Mouse (Mus musculus): ENCODE results near the gene Ptprm. TPM values are rescaled to one million over a fixed set of nuclear protein-coding genes. Genes with fewer than 3 reads are reported as not detected.

Ptprm gene
- polyA plus RNA-seq, 1 experiment from 2014 or later, result 5.4 TPM

DNA sequence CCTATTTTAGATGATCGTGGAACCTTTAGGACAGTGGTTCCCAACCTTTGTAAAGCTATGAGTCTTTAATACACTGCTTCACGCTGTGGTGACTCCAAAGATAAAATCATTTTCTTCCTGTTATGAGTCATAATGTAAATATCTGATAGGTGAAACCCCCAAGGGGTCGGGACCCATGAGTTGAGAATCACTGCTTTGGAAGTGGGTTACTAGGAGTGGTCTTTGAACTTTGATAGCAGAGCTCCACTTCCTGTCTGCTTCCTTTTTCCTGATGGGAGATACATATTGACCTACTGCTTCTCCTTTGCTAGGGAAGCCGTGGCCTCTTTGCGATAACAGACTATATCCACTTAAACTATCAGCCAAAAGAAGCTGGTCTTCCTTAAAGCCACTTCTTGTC lies 27.4 kb upstream of the Ptprm start:
- TF ChIP-seq CTCF (IDR thresholded peaks at IDR 0.05; ENCODE audit: low read depth), result no peak
- H3K4me1 ChIP-seq (replicated peaks; ENCODE audit: control insufficient read depth, insufficient read depth, low read length), result no peaks in the 10 kb centered on the region
- WGBS, result 50% methylated on average over 5 of the region's 5 CpGs
- H3K27ac ChIP-seq (ENCODE audit: low read depth, low read length), result no peak overlapping the region
- no peak overlapping the region for H3K9ac ChIP-seq (ENCODE audit: low read depth, low read length)
- H3K36me3 ChIP-seq (ENCODE audit: control insufficient read depth, insufficient read depth), result no peaks in the 10 kb centered on the region
- no peak overlapping the region for H3K4me2 ChIP-seq (replicated peaks; ENCODE audit: low read depth)
- no peak overlapping the region for H3K4me3 ChIP-seq (ENCODE audit: low read depth, low read length)
- no peak for ATAC-seq
- H3K9me3 ChIP-seq (ENCODE audit: control insufficient read depth), result no peaks in the 10 kb centered on the region
- H3K27me3 ChIP-seq (replicated peaks; ENCODE audit: control insufficient read depth, insufficient read depth, low read length), result no peaks in the 10 kb centered on the region

GRCm38 (mm10) chr17:67367866-67368265 lies 13.6 kb upstream of the Ptprm start:
- Histone ChIP-seq H3K27me3 (replicated peaks; ENCODE audit: control insufficient read depth, insufficient read depth, low read length) (no peaks in the 10 kb centered on the region), H3K4me3 (ENCODE audit: low read depth, low read length) (no peak overlapping the region), H3K4me1 (replicated peaks; ENCODE audit: control insufficient read depth, insufficient read depth, low read length) (no peaks in the 10 kb centered on the region), H3K9me3 (ENCODE audit: control insufficient read depth) (no peaks in the 10 kb centered on the region), H3K27ac (ENCODE audit: low read depth, low read length) (no peak overlapping the region), H3K4me2 (replicated peaks; ENCODE audit: low read depth) (no peak overlapping the region), H3K9ac (ENCODE audit: low read depth, low read length) (no peak overlapping the region), H3K36me3 (ENCODE audit: control insufficient read depth, insufficient read depth) (no peaks in the 10 kb centered on the region)
- no peak for TF ChIP-seq CTCF (IDR thresholded peaks at IDR 0.05; ENCODE audit: low read depth)
- ATAC-seq, result no peak
- WGBS, result 86% methylated on average over 7 of the region's 7 CpGs

DNA sequence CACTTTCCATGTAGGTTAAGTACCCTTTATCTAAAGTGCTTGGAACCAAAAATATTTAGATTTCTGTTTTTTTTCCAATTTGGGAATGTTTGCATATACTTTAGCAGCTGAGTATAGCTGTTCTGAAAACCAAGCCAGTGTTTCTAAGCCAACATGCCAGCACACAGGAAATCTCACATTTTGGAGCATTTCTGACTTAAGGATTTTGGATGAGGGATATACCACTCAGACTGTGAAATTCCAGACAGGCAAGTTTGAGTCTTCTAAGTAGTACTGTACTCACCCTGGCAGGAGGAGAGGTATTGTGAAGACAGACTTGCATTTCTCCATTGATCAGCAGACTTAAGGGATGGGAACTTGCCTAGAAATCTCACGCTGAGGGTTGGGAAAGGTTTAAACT lies 10.2 kb upstream of the Ptprm start:
- no peaks in the 10 kb centered on the region for H3K4me1 ChIP-seq (replicated peaks; ENCODE audit: control insufficient read depth, insufficient read depth, low read length)
- no peaks in the 10 kb centered on the region for H3K36me3 ChIP-seq (ENCODE audit: control insufficient read depth, insufficient read depth)
- H3K27me3 ChIP-seq (replicated peaks; ENCODE audit: control insufficient read depth, insufficient read depth, low read length), result no peaks in the 10 kb centered on the region
- ATAC-seq, result no peak
- no peaks in the 10 kb centered on the region for H3K9me3 ChIP-seq (ENCODE audit: control insufficient read depth)
- no peak overlapping the region for H3K9ac ChIP-seq (ENCODE audit: low read depth, low read length)
- no peak overlapping the region for H3K4me3 ChIP-seq (ENCODE audit: low read depth, low read length)
- no peak for TF ChIP-seq CTCF (IDR thresholded peaks at IDR 0.05; ENCODE audit: low read depth)
- no peak overlapping the region for H3K4me2 ChIP-seq (replicated peaks; ENCODE audit: low read depth)
- H3K27ac ChIP-seq (ENCODE audit: low read depth, low read length), result no peak overlapping the region
- WGBS, result 69% methylated on average over 1 of the region's 1 CpGs

DNA sequence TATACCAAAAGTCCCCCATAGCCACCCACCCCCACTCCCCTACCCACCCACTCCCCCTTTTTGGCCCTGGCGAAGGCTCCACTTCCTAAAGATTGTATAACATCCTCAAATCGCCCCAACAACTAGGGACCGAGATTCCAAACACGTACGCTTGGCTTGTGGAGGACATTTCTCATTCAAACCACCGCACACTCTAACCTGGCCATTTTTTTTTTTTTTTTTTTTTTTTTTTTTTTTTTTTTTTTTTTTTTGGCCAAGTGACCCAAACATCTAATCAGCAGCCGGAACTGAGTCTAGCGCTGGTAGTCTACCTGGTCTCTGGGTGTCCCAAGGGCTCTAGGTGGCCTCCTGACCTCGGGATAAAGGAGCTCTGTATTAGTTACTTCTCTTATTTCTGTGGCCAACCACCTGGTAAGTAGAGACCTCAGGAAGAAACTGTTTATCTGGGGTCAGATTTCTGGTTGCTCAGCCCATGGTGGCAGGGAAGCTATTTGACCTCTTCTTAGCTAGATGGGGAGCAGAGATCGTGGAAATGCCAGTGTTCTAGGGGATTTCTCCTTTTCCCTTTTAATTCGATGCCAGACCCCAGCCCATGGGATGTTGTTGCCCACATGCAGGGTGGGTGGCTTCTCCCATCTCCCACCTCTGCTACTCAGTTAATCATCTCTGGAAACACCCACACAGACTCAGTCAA lies 9.3 kb upstream of the Ptprm start:
- H3K9ac ChIP-seq (ENCODE audit: low read depth, low read length), result no peak overlapping the region
- WGBS, result 74% methylated on average over 11 of the region's 11 CpGs
- H3K9me3 ChIP-seq (ENCODE audit: control insufficient read depth), result no peaks in the 10 kb centered on the region
- H3K4me1 ChIP-seq (replicated peaks; ENCODE audit: control insufficient read depth, insufficient read depth, low read length), result no peaks in the 10 kb centered on the region
- H3K4me3 ChIP-seq (ENCODE audit: low read depth, low read length), result no peak overlapping the region
- ATAC-seq, result no peak
- H3K36me3 ChIP-seq (ENCODE audit: control insufficient read depth, insufficient read depth), result no peaks in the 10 kb centered on the region
- H3K27ac ChIP-seq (ENCODE audit: low read depth, low read length), result no peak overlapping the region
- H3K4me2 ChIP-seq (replicated peaks; ENCODE audit: low read depth), result no peak overlapping the region
- H3K27me3 ChIP-seq (replicated peaks; ENCODE audit: control insufficient read depth, insufficient read depth, low read length), result no peaks in the 10 kb centered on the region
- TF ChIP-seq CTCF (IDR thresholded peaks at IDR 0.05; ENCODE audit: low read depth), result no peak

DNA sequence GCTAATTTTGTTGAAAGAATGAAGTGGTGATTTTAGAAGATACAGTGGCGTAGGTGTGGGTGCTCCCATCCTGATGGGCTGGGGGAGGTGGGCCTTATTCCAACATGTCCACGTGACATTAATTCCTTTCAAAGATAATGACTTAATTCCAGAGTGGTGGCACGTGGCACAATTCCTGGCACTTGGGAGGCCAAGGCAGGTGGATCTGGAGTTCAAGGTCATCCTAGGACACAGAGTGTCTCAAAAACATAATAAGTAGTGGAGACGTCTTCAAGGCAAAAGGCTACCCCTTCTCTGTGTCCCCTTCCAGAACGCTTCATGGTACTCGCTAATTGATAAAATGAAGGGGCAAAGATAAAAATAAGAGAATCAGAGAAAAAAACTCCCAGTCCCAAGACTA lies 7.9 kb upstream of the Ptprm start:
- no peak overlapping the region for H3K4me2 ChIP-seq (replicated peaks; ENCODE audit: low read depth)
- no peak for ATAC-seq
- TF ChIP-seq CTCF (IDR thresholded peaks at IDR 0.05; ENCODE audit: low read depth), result no peak
- no peaks in the 10 kb centered on the region for H3K27me3 ChIP-seq (replicated peaks; ENCODE audit: control insufficient read depth, insufficient read depth, low read length)
- no peak overlapping the region for H3K9ac ChIP-seq (ENCODE audit: low read depth, low read length)
- 83% methylated on average over 6 of the region's 6 CpGs for WGBS
- no peaks in the 10 kb centered on the region for H3K9me3 ChIP-seq (ENCODE audit: control insufficient read depth)
- H3K4me3 ChIP-seq (ENCODE audit: low read depth, low read length), result no peak overlapping the region
- no peaks in the 10 kb centered on the region for H3K36me3 ChIP-seq (ENCODE audit: control insufficient read depth, insufficient read depth)
- H3K4me1 ChIP-seq (replicated peaks; ENCODE audit: control insufficient read depth, insufficient read depth, low read length), result no peaks in the 10 kb centered on the region
- H3K27ac ChIP-seq (ENCODE audit: low read depth, low read length), result no peak overlapping the region

DNA sequence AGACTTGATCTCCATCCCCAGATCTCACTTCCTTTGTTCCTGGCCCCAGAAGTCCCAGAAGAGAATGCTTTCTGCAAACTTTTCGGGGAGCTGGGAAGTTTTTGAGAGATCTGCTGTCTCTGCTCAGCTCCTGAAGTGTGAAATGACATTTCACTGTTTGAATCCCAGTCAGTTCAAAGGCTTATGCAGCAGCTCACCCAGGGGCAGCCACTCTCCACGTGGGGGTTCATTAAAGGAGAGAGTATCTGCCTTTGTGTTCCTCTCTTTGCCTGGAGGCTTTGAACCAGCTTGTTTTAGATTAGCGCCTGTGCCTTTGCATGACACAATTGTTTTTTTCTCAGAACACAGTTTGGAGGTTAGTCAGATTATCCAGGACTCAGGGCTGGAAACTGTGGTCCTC lies 6.3 kb upstream of the Ptprm start:
- H3K27ac ChIP-seq (ENCODE audit: low read depth, low read length), result no peak overlapping the region; the same call in 1 of the 2 replicates
- no peak for ATAC-seq
- 0 out of 2 replicates have a peak, but pooled peaks cover 6% of the 10 kb centered on the region for H3K27me3 ChIP-seq (replicated peaks; ENCODE audit: control insufficient read depth, insufficient read depth, low read length)
- 44% methylated on average over 3 of the region's 3 CpGs for WGBS
- no peak for TF ChIP-seq CTCF (IDR thresholded peaks at IDR 0.05; ENCODE audit: low read depth)
- no peaks in the 10 kb centered on the region for H3K9me3 ChIP-seq (ENCODE audit: control insufficient read depth)
- no peak overlapping the region for H3K9ac ChIP-seq (ENCODE audit: low read depth, low read length)
- H3K4me2 ChIP-seq (replicated peaks; ENCODE audit: low read depth), result no peak overlapping the region
- no peaks in the 10 kb centered on the region for H3K36me3 ChIP-seq (ENCODE audit: control insufficient read depth, insufficient read depth)
- H3K4me3 ChIP-seq (ENCODE audit: low read depth, low read length), result no peak overlapping the region
- no peaks in the 10 kb centered on the region for H3K4me1 ChIP-seq (replicated peaks; ENCODE audit: control insufficient read depth, insufficient read depth, low read length)
